Mouse (Mus musculus): ENCODE data around the gene C1qa. TPM values are rescaled to one million over a fixed set of nuclear protein-coding genes. Genes with fewer than 3 reads are reported as not detected.

C1qa gene
- polyA plus RNA-seq, 1 experiment from 2014 or later: 11.2 TPM

GRCm38 (mm10) chr4:136861806-136862205, 36.8 kb downstream of the C1qa start:
- no peak overlapping the region for H3K4me3 ChIP-seq
- no peak for ATAC-seq (ENCODE audit: insufficient number of reproducible peaks, low FRiP score)
- no peaks in the 10 kb centered on the region for H3K9me3 ChIP-seq (replicated peaks)
- H3K4me2 ChIP-seq: no peak overlapping the region
- 10% methylated on average over 17 of the region's 17 CpGs for WGBS
- H3K36me3 ChIP-seq: no peaks in the 10 kb centered on the region
- H3K4me1 ChIP-seq (replicated peaks): peaks cover 12% of the 10 kb centered on the region; the same call in 1 of the 2 replicates
- H3K27me3 ChIP-seq (replicated peaks): peaks cover 96% of the 10 kb centered on the region
- no peak overlapping the region for H3K27ac ChIP-seq (ENCODE audit: poor library complexity, severe bottlenecking)
- no peak overlapping the region; the same call in 1 of the 2 replicates for H3K9ac ChIP-seq

DNA sequence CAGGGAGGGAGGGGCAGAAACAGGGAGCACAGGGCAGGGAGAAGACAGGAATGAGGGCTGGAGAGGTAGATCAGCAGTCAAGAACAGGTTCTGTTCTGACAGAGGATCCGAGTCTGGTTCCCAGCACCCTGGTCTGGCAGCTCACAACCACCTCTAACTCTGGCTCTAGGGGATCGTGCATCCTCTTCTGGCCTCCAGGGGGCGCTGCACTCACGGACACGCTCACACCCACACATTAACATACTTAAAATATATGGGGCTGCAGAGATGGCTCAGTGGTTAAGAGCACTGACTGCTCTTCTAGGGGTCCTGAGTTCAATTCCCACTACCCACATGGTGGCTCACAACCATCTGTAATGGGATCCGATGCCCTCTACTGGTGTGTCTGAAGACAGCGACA, 38.6 kb downstream of the C1qa start:
- Histone ChIP-seq H3K27me3 (replicated peaks) (peaks cover 96% of the 10 kb centered on the region), H3K4me2 (no peak overlapping the region), H3K4me3 (no peak overlapping the region), H3K4me1 (replicated peaks) (peaks cover 12% of the 10 kb centered on the region; the same call in 1 of the 2 replicates), H3K36me3 (no peaks in the 10 kb centered on the region), H3K9ac (no peak overlapping the region), H3K27ac (ENCODE audit: poor library complexity, severe bottlenecking) (no peak overlapping the region), H3K9me3 (replicated peaks) (no peaks in the 10 kb centered on the region)
- 73% methylated on average over 7 of the region's 7 CpGs for WGBS
- ATAC-seq (ENCODE audit: insufficient number of reproducible peaks, low FRiP score): no peak

DNA sequence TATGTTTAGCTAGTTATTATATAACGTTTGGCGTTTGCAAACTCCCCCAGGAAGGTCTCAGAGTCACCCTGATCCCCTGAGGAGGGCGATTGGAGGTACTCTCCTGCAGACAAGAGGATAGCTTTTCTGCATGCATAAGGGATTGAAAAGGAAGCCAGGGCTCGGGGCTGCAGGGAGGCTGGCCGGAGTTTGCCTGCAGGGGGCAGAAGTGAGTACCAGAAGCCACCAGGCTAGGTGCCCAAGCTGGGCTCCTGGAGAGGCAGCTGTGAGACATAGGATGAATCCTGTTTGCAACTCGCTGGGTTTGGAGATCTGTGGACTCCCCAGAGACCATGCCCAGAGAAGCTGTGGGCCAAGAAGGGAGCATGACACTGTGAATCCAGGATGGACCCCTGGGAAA, 43.5 kb downstream of the C1qa start:
- Histone ChIP-seq H3K9ac (no peak overlapping the region), H3K4me3 (no peak overlapping the region), H3K9me3 (replicated peaks) (no peaks in the 10 kb centered on the region), H3K36me3 (no peaks in the 10 kb centered on the region), H3K4me1 (replicated peaks) (no peaks in the 10 kb centered on the region), H3K27me3 (replicated peaks) (peaks cover 86% of the 10 kb centered on the region), H3K27ac (ENCODE audit: poor library complexity, severe bottlenecking) (no peak overlapping the region), H3K4me2 (no peak overlapping the region)
- WGBS: 30% methylated on average over 6 of the region's 6 CpGs
- no peak for ATAC-seq (ENCODE audit: insufficient number of reproducible peaks, low FRiP score)

DNA sequence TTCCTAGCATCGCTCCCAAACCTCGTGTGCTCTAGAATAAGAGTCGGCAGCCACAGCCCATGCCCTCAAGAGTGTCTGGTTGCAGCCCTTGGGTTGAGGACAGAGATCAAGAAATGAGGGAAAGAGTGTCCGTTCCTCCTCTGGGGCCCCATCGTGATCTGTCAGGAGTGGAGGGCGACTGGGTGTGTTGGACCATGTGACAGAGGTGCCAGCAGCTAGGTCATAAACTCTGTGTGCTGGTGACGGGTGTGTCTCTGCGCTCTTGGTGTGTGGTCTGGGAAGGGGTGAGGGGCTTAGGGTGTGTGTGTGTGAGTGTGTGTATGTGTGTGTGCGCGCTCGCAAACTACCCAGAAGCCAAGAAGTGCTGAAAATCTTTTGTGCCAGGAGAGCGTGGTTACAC, 45.6 kb downstream of the C1qa start:
- 76% methylated on average over 12 of the region's 12 CpGs for WGBS
- peaks cover 77% of the 10 kb centered on the region for H3K27me3 ChIP-seq (replicated peaks)

DNA sequence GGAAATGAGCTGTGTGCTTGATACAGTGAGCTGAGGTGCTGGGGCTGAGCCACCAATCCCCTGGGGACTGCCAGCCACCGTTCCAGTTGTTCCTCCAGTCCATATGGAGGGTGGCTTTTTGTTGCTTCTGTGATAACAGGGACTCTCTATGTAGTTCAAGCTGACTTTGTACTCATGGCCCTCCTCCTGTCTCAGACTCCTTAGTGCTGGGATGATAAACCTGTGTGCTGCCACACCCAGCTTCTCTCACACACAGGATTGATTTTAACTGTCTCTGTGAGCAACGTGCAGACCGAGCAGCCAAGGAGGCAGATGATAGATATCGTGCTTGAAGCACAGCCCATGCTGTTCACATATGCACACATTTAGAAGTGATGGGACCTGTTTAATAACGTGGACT, 46.5 kb downstream of the C1qa start:
- 52% methylated on average over 5 of the region's 5 CpGs for WGBS

More for the DNA sequence above, 45.6 kb downstream of the C1qa start:
- Histone ChIP-seq H3K36me3 (no peaks in the 10 kb centered on the region), H3K4me3 (no peak overlapping the region), H3K9ac (no peak overlapping the region), H3K9me3 (replicated peaks) (no peaks in the 10 kb centered on the region), H3K4me1 (replicated peaks) (no peaks in the 10 kb centered on the region), H3K27ac (ENCODE audit: poor library complexity, severe bottlenecking) (no peak overlapping the region), H3K4me2 (no peak overlapping the region)
- no peak for ATAC-seq (ENCODE audit: insufficient number of reproducible peaks, low FRiP score)

GRCm38 (mm10) chr4:136848565-136848964, 50.0 kb downstream of the C1qa start:
- 74% methylated on average over 4 of the region's 4 CpGs for WGBS
- no peak overlapping the region for H3K4me2 ChIP-seq
- no peaks in the 10 kb centered on the region for H3K9me3 ChIP-seq (replicated peaks)
- no peaks in the 10 kb centered on the region for H3K4me1 ChIP-seq (replicated peaks)
- H3K4me3 ChIP-seq: no peak overlapping the region
- no peak for ATAC-seq (ENCODE audit: insufficient number of reproducible peaks, low FRiP score)
- H3K27me3 ChIP-seq (replicated peaks): peaks cover 74% of the 10 kb centered on the region
- no peaks in the 10 kb centered on the region for H3K36me3 ChIP-seq
- H3K27ac ChIP-seq (ENCODE audit: poor library complexity, severe bottlenecking): no peak overlapping the region
- H3K9ac ChIP-seq: no peak overlapping the region

More for the DNA sequence above, 46.5 kb downstream of the C1qa start:
- Histone ChIP-seq H3K27me3 (replicated peaks) (peaks cover 75% of the 10 kb centered on the region), H3K27ac (ENCODE audit: poor library complexity, severe bottlenecking) (no peak overlapping the region), H3K4me3 (no peak overlapping the region), H3K4me1 (replicated peaks) (no peaks in the 10 kb centered on the region), H3K9ac (no peak overlapping the region), H3K9me3 (replicated peaks) (no peaks in the 10 kb centered on the region), H3K4me2 (no peak overlapping the region), H3K36me3 (no peaks in the 10 kb centered on the region)
- ATAC-seq (ENCODE audit: insufficient number of reproducible peaks, low FRiP score): no peak

GRCm38 (mm10) chr4:136847166-136847565, 51.4 kb downstream of the C1qa start:
- no peaks in the 10 kb centered on the region for H3K9me3 ChIP-seq (replicated peaks)
- no peak overlapping the region for H3K9ac ChIP-seq
- ATAC-seq (ENCODE audit: insufficient number of reproducible peaks, low FRiP score): no peak
- H3K27me3 ChIP-seq (replicated peaks): peaks cover 76% of the 10 kb centered on the region
- H3K4me3 ChIP-seq: no peak overlapping the region
- WGBS: 72% methylated on average over 6 of the region's 6 CpGs
- H3K4me2 ChIP-seq: no peak overlapping the region
- H3K36me3 ChIP-seq: no peaks in the 10 kb centered on the region
- no peaks in the 10 kb centered on the region for H3K4me1 ChIP-seq (replicated peaks)
- no peak overlapping the region for H3K27ac ChIP-seq (ENCODE audit: poor library complexity, severe bottlenecking)

Other genes starting within 250 kb of the C1qa start
- 1.5 and 2.1 TPM in 2 replicates for gene Ephb2, start 62.8 kb downstream of the C1qa start, polyA plus RNA-seq (2016; fragmentation: Nextera tagmentation; extraction: Ambion mirVana)
- 18.8 and 19.3 TPM in 2 replicates for gene C1qb, start 12.6 kb downstream of the C1qa start, polyA plus RNA-seq (2016; fragmentation: Nextera tagmentation; extraction: Ambion mirVana)
- gene C1qc, start 5.7 kb downstream of the C1qa start, polyA plus RNA-seq (2016; fragmentation: Nextera tagmentation; extraction: Ambion mirVana): 9.7 and 11.9 TPM in 2 replicates
- 0.10 and 0.14 TPM in 2 replicates for gene Epha8, start 58.0 kb upstream of the C1qa start, polyA plus RNA-seq (2016; fragmentation: Nextera tagmentation; extraction: Ambion mirVana)
- gene Zbtb40, start 150.0 kb upstream of the C1qa start, polyA plus RNA-seq (2016; fragmentation: Nextera tagmentation; extraction: Ambion mirVana): 4.1 and 4.3 TPM in 2 replicates